Mouse (Mus musculus) MEL (cell line): ENCODE results near the gene Dpp4.

Source experiments
- CHD2 ChIP-seq: IDR thresholded peaks from 2 replicates; pipeline ENCODE4 v1.6.1; 2011; ENCODE audit warnings: low read length, improper control_type of control experiment
- ELF1 ChIP-seq: IDR thresholded peaks from 2 replicates; pipeline ENCODE4 v1.6.1; 2014; ENCODE audit warnings: low read depth, mild to moderate bottlenecking, inconsistent platforms, low read length, improper control_type of control experiment, moderate library complexity
- ETS1 ChIP-seq: IDR thresholded peaks from 2 replicates; pipeline ENCODE4 v1.6.1; 2012; ENCODE audit warnings: low read depth, mild to moderate bottlenecking, inconsistent platforms, low read length, improper control_type of control experiment, moderate library complexity
- HCFC1 ChIP-seq: IDR thresholded peaks from 2 replicates; pipeline ENCODE4 v1.6.1; 2012; ENCODE audit warnings: low read depth, mild to moderate bottlenecking, inconsistent platforms, low read length, improper control_type of control experiment, moderate library complexity
- MAX ChIP-seq: IDR thresholded peaks from 2 replicates; pipeline ENCODE4 v1.6.1; 2011; ENCODE audit warnings: low read length, improper control_type of control experiment
- POLR2A ChIP-seq, 2 experiments: IDR thresholded peaks; 2 replicates each; pipeline ENCODE4 v1.6.1; 2011 to 2012; ENCODE audit warnings: low read length in 2 of 2, mild to moderate bottlenecking in 2 of 2, control low read depth in 1 of 2, improper control_type of control experiment in 1 of 2, low read depth in 1 of 2, moderate library complexity in 1 of 2; ENCODE audit not compliant: control insufficient read depth in 1 of 2, insufficient read depth in 1 of 2, poor library complexity in 1 of 2
- ZNF384 ChIP-seq: IDR thresholded peaks from 2 replicates; pipeline ENCODE4 v1.6.1; 2012; ENCODE audit warnings: low read depth, mild to moderate bottlenecking, inconsistent platforms, low read length, improper control_type of control experiment

- TF ChIP-seq POLR2A (IDR thresholded peaks at IDR 0.05; ENCODE audit: control insufficient read depth in 1 of 2, insufficient read depth in 1 of 2, low read depth in 1 of 2, low read length in 2 of 2, poor library complexity in 1 of 2) (peak in 1 of 2 experiments; percentile 66; a peak in 2 of 4 replicates), CHD2 (peak; percentile 33; the same call in 1 of the 2 replicates), HCFC1 (peak; percentile 65), MAX (no peak; the same call in 1 of the 2 replicates), ZNF384 (peak; percentile 98), ETS1 (peak; percentile 98), ELF1 (peak; percentile 57; the same call in 1 of the 2 replicates)
Measured at GRCm38 (mm10) chr2:62390961-62391461, 21.0 kb downstream of the Dpp4 start.
